23 mouse cellular contexts compared by ENCODE assay signal in the genomic region with DNA sequence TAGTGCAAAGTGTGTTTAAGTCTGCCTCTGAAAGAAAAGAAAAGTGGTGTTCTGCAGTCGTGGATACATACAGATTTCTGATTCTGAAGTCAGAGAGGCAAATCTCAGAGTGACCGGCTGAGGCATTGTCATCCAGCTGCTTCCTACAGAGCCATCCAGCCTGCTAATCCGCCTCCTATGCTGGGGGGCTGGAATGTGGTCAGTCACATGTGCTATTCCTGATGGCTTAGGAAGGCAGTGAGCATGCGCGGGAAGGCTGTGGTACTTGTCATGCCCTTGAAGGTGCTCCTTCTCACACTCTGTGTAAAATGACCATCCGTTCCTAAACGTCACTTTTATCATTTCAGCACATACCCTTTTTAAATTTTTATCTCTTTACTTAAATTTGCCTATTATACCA.
A peak's percentile ranks its signal among the peaks of the same experiment; 100 is the strongest.
DNase-seq lines count a peak whose midpoint lies in the region; ATAC-seq lines count a peak whose summit lies in the region.
"Had no signal": no experiment of that assay in that cellular context is flagged by ENCODE, and none has a peak within 500 bp of the region (broad histone marks: within the 10 kb centered on the region; RNA-seq: fewer than 3 reads in every experiment).

No protein-coding gene starts in this region.

- 61% methylated on average over 7 of the region's 7 CpGs for WGBS in heart, embryonic 13.5 days
- 75% methylated on average over 7 of the region's 7 CpGs for WGBS in midbrain, embryonic 11.5 days
- WGBS in midbrain, embryonic 14.5 days, result 62% methylated on average over 7 of the region's 7 CpGs

- no peaks in the 10 kb centered on the region; the same call in 1 of the 2 replicates for H3K4me1 ChIP-seq in heart, embryonic 13.5 days
- no peaks in the 10 kb centered on the region for H3K4me1 ChIP-seq in midbrain, embryonic 11.5 days (ENCODE audit: control insufficient read depth, insufficient read depth, low read length)
- H3K4me1 ChIP-seq in midbrain, embryonic 14.5 days (ENCODE audit: control insufficient read depth, insufficient read depth, low read length), result no peaks in the 10 kb centered on the region
- H3K4me1 ChIP-seq: embryonic facial prominence, embryonic 10.5 days; embryonic facial prominence, embryonic 12.5 days; forebrain, embryonic 13.5 days; forebrain, embryonic 15.5 days had no signal

- H3K27ac ChIP-seq in heart, embryonic 13.5 days (replicated peaks), result peak overlapping the region; percentile 24; the same call in 1 of the 2 replicates
- no peak overlapping the region for H3K27ac ChIP-seq in midbrain, embryonic 11.5 days (ENCODE audit: low read depth, low read length)
- no peak overlapping the region; the same call in 1 of the 2 replicates for H3K27ac ChIP-seq in midbrain, embryonic 14.5 days (replicated peaks; ENCODE audit: low read depth, low read length)
- H3K27ac ChIP-seq: embryonic facial prominence, embryonic 10.5 days; embryonic facial prominence, embryonic 12.5 days; forebrain, embryonic 13.5 days; forebrain, embryonic 15.5 days had no signal

- H3K9me3 ChIP-seq in heart, embryonic 13.5 days, result no peaks in the 10 kb centered on the region
- no peaks in the 10 kb centered on the region for H3K9me3 ChIP-seq in midbrain, embryonic 11.5 days (ENCODE audit: control insufficient read depth, low read length)
- H3K9me3 ChIP-seq in midbrain, embryonic 14.5 days (ENCODE audit: control insufficient read depth, low read length), result no peaks in the 10 kb centered on the region
- H3K9me3 ChIP-seq: embryonic facial prominence, embryonic 10.5 days; embryonic facial prominence, embryonic 12.5 days; forebrain, embryonic 13.5 days; forebrain, embryonic 15.5 days; G1E had no signal

- peaks cover 76% of the 10 kb centered on the region for H3K36me3 ChIP-seq in heart, embryonic 13.5 days
- peaks cover 2% of the 10 kb centered on the region; the same call in 1 of the 2 replicates for H3K36me3 ChIP-seq in midbrain, embryonic 11.5 days (ENCODE audit: control insufficient read depth, insufficient read depth, low read length)
- H3K36me3 ChIP-seq in midbrain, embryonic 14.5 days (ENCODE audit: control insufficient read depth, insufficient read depth, low read length), result peaks cover 56% of the 10 kb centered on the region

- H3K4me2 ChIP-seq in heart, embryonic 13.5 days, result no peak overlapping the region
- H3K4me2 ChIP-seq in midbrain, embryonic 11.5 days, result no peak overlapping the region
- no peak overlapping the region for H3K4me2 ChIP-seq in midbrain, embryonic 14.5 days (ENCODE audit: low read length)
- H3K4me2 ChIP-seq: embryonic facial prominence, embryonic 12.5 days; forebrain, embryonic 13.5 days; forebrain, embryonic 15.5 days had no signal

- ATAC-seq in heart, embryonic 13.5 days (ENCODE audit: extremely low read depth, insufficient number of reproducible peaks, low FRiP score, low TSS enrichment), result no peak
- peak; percentile 57; the same call in 1 of the 2 replicates for ATAC-seq in midbrain, embryonic 11.5 days (ENCODE audit: low FRiP score)
- ATAC-seq in midbrain, embryonic 14.5 days (ENCODE audit: low FRiP score, low TSS enrichment), result no peak
- ATAC-seq: forebrain, embryonic 13.5 days; forebrain, embryonic 15.5 days; Patski had no signal

- no peak overlapping the region for H3K9ac ChIP-seq in heart, embryonic 13.5 days
- no peak overlapping the region for H3K9ac ChIP-seq in midbrain, embryonic 11.5 days (ENCODE audit: low read length)
- no peak overlapping the region for H3K9ac ChIP-seq in midbrain, embryonic 14.5 days (replicated peaks; ENCODE audit: low read length)
- H3K9ac ChIP-seq: embryonic facial prominence, embryonic 12.5 days; forebrain, embryonic 13.5 days; forebrain, embryonic 15.5 days had no signal

- intact Hi-C loops in heart, postnatal 10 days (cut with DNase I), result no loop called here

- no peaks in the 10 kb centered on the region for H3K27me3 ChIP-seq in heart, embryonic 13.5 days (replicated peaks)
- no peaks in the 10 kb centered on the region for H3K27me3 ChIP-seq in midbrain, embryonic 11.5 days (ENCODE audit: control insufficient read depth, insufficient read depth, low read length)
- H3K27me3 ChIP-seq in midbrain, embryonic 14.5 days (ENCODE audit: control insufficient read depth, insufficient read depth, low read length), result no peaks in the 10 kb centered on the region
- H3K27me3 ChIP-seq: CH12.LX; embryonic facial prominence, embryonic 12.5 days; forebrain, embryonic 13.5 days; forebrain, embryonic 15.5 days; Patski had no signal

- no peak overlapping the region for H3K4me3 ChIP-seq in heart, embryonic 13.5 days
- H3K4me3 ChIP-seq in midbrain, embryonic 11.5 days (ENCODE audit: low read depth, low read length), result no peak overlapping the region
- H3K4me3 ChIP-seq in midbrain, embryonic 14.5 days (replicated peaks; ENCODE audit: low read depth, low read length), result no peak overlapping the region
- H3K4me3 ChIP-seq: embryonic facial prominence, embryonic 10.5 days; embryonic facial prominence, embryonic 12.5 days; forebrain, embryonic 13.5 days; forebrain, embryonic 15.5 days had no signal

- DNase-seq in heart, adult 11 months, result peak; percentile 27
- no peak for DNase-seq in heart, postnatal 10 days
- no peak for DNase-seq in heart, adult 18-20 months
- no peak for DNase-seq in midbrain, embryonic 11.5 days (ENCODE audit: low spot score, missing footprints)
- DNase-seq in midbrain, embryonic 14.5 days, result no peak
- peak; percentile 75 for DNase-seq in R1 (ENCODE audit: low read depth, low spot score)
- DNase-seq: adrenal gland, adult 8-10 months; adrenal gland, postnatal 14 days; adrenal gland, postnatal 36 days; B cell, adult 2 months; cerebellum, adult 11-12 months; cerebellum, adult 2 months; cerebellum, adult 9-10 months; cerebellum, postnatal 10 days; cerebellum, postnatal 25 days had no signal

Comparison
In these comparisons a context has a peak if more than half of its experiments do, and no peak if none do; other contexts are left out.
1. DNase-seq: peak in heart, adult 11 months (single experiment) and R1 (single experiment); none in heart, postnatal 10 days (0 of 2), heart, adult 18-20 months (0 of 2), midbrain, embryonic 11.5 days (single experiment) and midbrain, embryonic 14.5 days (single experiment).